Mouse (Mus musculus) liver, adult 2 months (tissue): ENCODE measurements around the gene Ssh1.

Experiments used
- CTCF ChIP-seq: fragments of 200-500 bp; IDR thresholded peaks from 2 replicates; pipeline ENCODE4 v1.5.1; 2011; ENCODE audit warnings: low read depth, low read length, control low read depth
- POLR2A ChIP-seq: fragments of 200-500 bp; IDR thresholded peaks from 2 replicates; pipeline ENCODE4 v1.6.1; 2011; ENCODE audit warnings: low read length, control low read depth; ENCODE audit not compliant: insufficient read depth; ENCODE audit errors: extremely low read depth

DNA sequence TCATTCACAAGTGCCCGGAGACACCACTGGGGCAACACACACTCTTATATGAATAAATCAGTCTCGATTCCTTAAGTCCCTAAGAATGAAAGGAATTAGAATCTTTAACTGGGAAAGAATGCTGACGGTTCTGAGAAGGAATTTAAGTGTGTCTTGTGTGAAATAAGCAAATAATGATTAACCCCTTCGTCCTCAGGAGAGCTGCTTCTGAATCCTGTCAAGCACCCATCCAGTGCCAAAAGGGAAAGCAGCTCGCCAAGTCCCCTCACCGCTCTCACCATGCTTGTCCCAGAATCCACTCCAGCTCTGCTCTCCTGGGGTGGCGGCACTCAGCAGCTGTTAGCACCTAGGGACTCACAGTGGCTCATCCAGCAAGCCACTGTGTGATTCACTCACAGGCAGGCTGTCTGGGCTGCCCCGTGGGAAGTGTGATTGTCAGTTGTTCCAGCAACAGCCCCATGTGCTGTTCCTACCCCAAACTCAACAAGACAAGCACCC is 92.6 kb downstream of the Ssh1 start:
- TF ChIP-seq POLR2A (no peak), CTCF (no peak)
